ENCODE assay signal across 30 mouse cellular contexts in the genomic region with DNA sequence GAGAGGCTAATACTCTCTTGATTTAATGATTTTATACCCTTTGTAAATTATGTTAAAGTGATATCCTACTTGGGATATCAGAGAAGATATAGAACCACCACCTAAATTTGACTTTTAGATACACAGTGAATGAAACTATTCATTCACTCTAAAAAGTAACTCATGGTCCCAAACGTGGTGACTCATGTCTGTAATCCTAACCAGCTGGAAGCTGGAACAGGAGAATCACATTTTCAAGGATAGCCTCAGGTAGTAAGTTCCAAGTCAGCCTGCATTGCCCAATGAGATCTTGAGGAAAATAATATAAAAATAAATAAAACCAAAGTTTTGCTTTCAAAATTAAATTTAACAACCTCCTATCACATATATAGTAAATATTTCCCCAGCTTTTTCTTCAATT. TPM values are rescaled to one million over a fixed set of nuclear protein-coding genes. Genes with fewer than 3 reads are reported as not detected.
"Had no signal": no experiment of that assay in that cellular context is flagged by ENCODE, and none has a peak within 500 bp of the region (broad histone marks: within the 10 kb centered on the region; RNA-seq: fewer than 3 reads in every experiment).

No protein-coding gene starts in this region.

- ATAC-seq: liver, embryonic 12.5 days; liver, postnatal 0 days; lung, postnatal 0 days; midbrain, embryonic 13.5 days; midbrain, embryonic 15.5 days; midbrain, embryonic 16.5 days had no signal

- H3K4me2 ChIP-seq: limb, embryonic 12.5 days; limb, embryonic 13.5 days; limb, embryonic 15.5 days; liver, embryonic 11.5 days; liver, embryonic 12.5 days; liver, embryonic 13.5 days; liver, embryonic 15.5 days; lung, embryonic 14.5 days; lung, embryonic 15.5 days; midbrain, embryonic 12.5 days; midbrain, embryonic 13.5 days; midbrain, embryonic 15.5 days; neural tube, embryonic 12.5 days had no signal

- H3K4me3 ChIP-seq: limb, embryonic 10.5 days; limb, embryonic 12.5 days; limb, embryonic 13.5 days; limb, embryonic 15.5 days; liver, embryonic 12.5 days; liver, embryonic 13.5 days; liver, embryonic 15.5 days; lung, embryonic 15.5 days; megakaryocyte, embryonic 14.5 days; midbrain, embryonic 10.5 days; midbrain, embryonic 12.5 days; midbrain, embryonic 13.5 days; midbrain, embryonic 15.5 days; myocyte; neural tube, embryonic 12.5 days had no signal

- H3K9ac ChIP-seq: limb, embryonic 12.5 days; limb, embryonic 13.5 days; limb, embryonic 15.5 days; liver, embryonic 12.5 days; liver, embryonic 13.5 days; liver, embryonic 14.5 days; liver, embryonic 15.5 days; liver, postnatal 0 days; lung, embryonic 14.5 days; lung, embryonic 15.5 days; midbrain, embryonic 12.5 days; midbrain, embryonic 13.5 days; midbrain, embryonic 15.5 days; neural tube, embryonic 12.5 days had no signal

- DNase-seq: left cerebral cortex, postnatal 4 days; liver; liver, embryonic 13.5 days; liver, postnatal 0 days; lung, adult 18-20 months; lung, adult 2 months; lung, embryonic 14.5 days; lung, postnatal 10 days; lung, postnatal 14 days; lung, postnatal 36 days; lung, postnatal 4 days had no signal

- H3K9me3 ChIP-seq: limb, embryonic 10.5 days; limb, embryonic 12.5 days; limb, embryonic 13.5 days; limb, embryonic 15.5 days; liver, embryonic 12.5 days; liver, embryonic 13.5 days; liver, embryonic 15.5 days; lung, embryonic 15.5 days; midbrain, embryonic 10.5 days; midbrain, embryonic 12.5 days; midbrain, embryonic 13.5 days; midbrain, embryonic 15.5 days; neural tube, embryonic 12.5 days had no signal

- H3K27ac ChIP-seq: limb, embryonic 10.5 days; limb, embryonic 12.5 days; limb, embryonic 13.5 days; limb, embryonic 15.5 days; liver, embryonic 12.5 days; liver, embryonic 13.5 days; liver, embryonic 14.5 days; liver, embryonic 15.5 days; lung, embryonic 15.5 days; macrophage; midbrain, embryonic 10.5 days; midbrain, embryonic 12.5 days; midbrain, embryonic 13.5 days; midbrain, embryonic 15.5 days; neural tube, embryonic 12.5 days had no signal

- H3K4me1 ChIP-seq: liver, embryonic 12.5 days; liver, embryonic 13.5 days; liver, embryonic 15.5 days; megakaryocyte, embryonic 14.5 days had no signal

- H3K36me3 ChIP-seq: limb, embryonic 10.5 days; limb, embryonic 12.5 days; limb, embryonic 13.5 days; limb, embryonic 15.5 days; liver, embryonic 12.5 days; liver, embryonic 13.5 days; liver, embryonic 15.5 days; lung, embryonic 15.5 days; midbrain, embryonic 10.5 days; midbrain, embryonic 12.5 days; midbrain, embryonic 13.5 days; midbrain, embryonic 15.5 days; neural tube, embryonic 12.5 days had no signal

RNA-seq across cellular contexts. Expression of a gene that starts 2.6 kb away (rescaled TPM):
- polyA plus RNA-seq: liver, embryonic 11.5 days; liver, embryonic 14.5 days; macrophage had no signal
